Mouse (Mus musculus): ENCODE measurements around the gene Lsm11. TPM values are rescaled to one million over a fixed set of nuclear protein-coding genes. Genes with fewer than 3 reads are reported as not detected.

The Lsm11 gene
- polyA plus RNA-seq (2015; fragmentation: Nextera tagmentation; extraction: Ambion mirVana), result 25.1 and 26.3 TPM in 2 replicates

- Histone ChIP-seq H3K4me2 (ENCODE audit: low read length) (peak within 1 kb of the TSS; percentile 79), H3K27me3 (ENCODE audit: control insufficient read depth, insufficient read depth, low read depth, low read length) (no peaks in the 10 kb centered on the region), H3K36me3 (ENCODE audit: control insufficient read depth, insufficient read depth, low read length) (peaks cover 2% of the 10 kb centered on the region), H3K4me3 (ENCODE audit: low read depth, low read length) (peak within 1 kb of the TSS; percentile 93), H3K9ac (ENCODE audit: low read depth, low read length) (peak within 1 kb of the TSS; percentile 94), H3K9me3 (replicated peaks; ENCODE audit: control insufficient read depth, low read length, poor library complexity, severe bottlenecking) (no peaks in the 10 kb centered on the region), H3K4me1 (ENCODE audit: control insufficient read depth, insufficient read depth, low read length) (peaks cover 17% of the 10 kb centered on the region), H3K27ac (ENCODE audit: low read length) (peak within 1 kb of the TSS; percentile 85)
- peak; percentile 88 for ATAC-seq
- WGBS, result 0% methylated on average over 42 of the region's 55 CpGs
Observed at GRCm38 (mm10) chr11:45944643-45945156, at the start of gene Lsm11. Gene Lsm11, minus strand, starts transcription at chr11:45944935.

GRCm38 (mm10) chr11:45992087-45992486 is 47.4 kb upstream of the Lsm11 start:
- 54% methylated on average over 13 of the region's 13 CpGs for WGBS
- H3K36me3 ChIP-seq (ENCODE audit: control insufficient read depth, insufficient read depth, low read length), result no peaks in the 10 kb centered on the region
- H3K4me2 ChIP-seq (ENCODE audit: low read length), result peak overlapping the region; percentile 46; the same call in 1 of the 2 replicates
- H3K9ac ChIP-seq (ENCODE audit: low read depth, low read length), result no peak overlapping the region
- H3K27ac ChIP-seq (ENCODE audit: low read length), result no peak overlapping the region
- no peak overlapping the region for H3K4me3 ChIP-seq (ENCODE audit: low read depth, low read length)
- no peak for ATAC-seq
- peaks cover 3% of the 10 kb centered on the region; the same call in 1 of the 2 replicates for H3K4me1 ChIP-seq (ENCODE audit: control insufficient read depth, insufficient read depth, low read length)
- H3K27me3 ChIP-seq (ENCODE audit: control insufficient read depth, insufficient read depth, low read depth, low read length), result no peaks in the 10 kb centered on the region
- no peaks in the 10 kb centered on the region for H3K9me3 ChIP-seq (replicated peaks; ENCODE audit: control insufficient read depth, low read length, poor library complexity, severe bottlenecking)

- H3K9ac ChIP-seq (ENCODE audit: low read depth, low read length), result 0 out of 2 replicates have a peak overlapping the region, but pooled peaks have one; percentile 2
Observed at GRCm38 (mm10) chr11:45991604-45992003, 46.9 kb upstream of the Lsm11 start.

GRCm38 (mm10) chr11:45980893-45981253 is 36.1 kb upstream of the Lsm11 start:
- peak overlapping the region; percentile 81 for H3K4me2 ChIP-seq (ENCODE audit: low read length)
- WGBS, result 40% methylated on average over 19 of the region's 19 CpGs
- no peak; the same call in 1 of the 2 replicates for ATAC-seq

More at GRCm38 (mm10) chr11:45991604-45992003, 46.9 kb upstream of the Lsm11 start:
- Histone ChIP-seq H3K4me1 (ENCODE audit: control insufficient read depth, insufficient read depth, low read length) (peaks cover 3% of the 10 kb centered on the region; the same call in 1 of the 2 replicates), H3K4me2 (ENCODE audit: low read length) (peak overlapping the region; percentile 46), H3K4me3 (ENCODE audit: low read depth, low read length) (no peak overlapping the region), H3K27ac (ENCODE audit: low read length) (no peak overlapping the region), H3K9me3 (replicated peaks; ENCODE audit: control insufficient read depth, low read length, poor library complexity, severe bottlenecking) (no peaks in the 10 kb centered on the region), H3K27me3 (ENCODE audit: control insufficient read depth, insufficient read depth, low read depth, low read length) (no peaks in the 10 kb centered on the region), H3K36me3 (ENCODE audit: control insufficient read depth, insufficient read depth, low read length) (no peaks in the 10 kb centered on the region)
- ATAC-seq, result no peak
- WGBS, result 6% methylated on average over 16 of the region's 16 CpGs

GRCm38 (mm10) chr11:45979946-45980892 is 35.5 kb upstream of the Lsm11 start, which contains the start of gene Sox30:
Gene Sox30, plus strand, starts transcription at chr11:45980310.
- Histone ChIP-seq H3K9ac (ENCODE audit: low read depth, low read length) (peak within 1 kb of the TSS; percentile 86), H3K4me3 (ENCODE audit: low read depth, low read length) (peak within 1 kb of the TSS; percentile 67), H3K36me3 (ENCODE audit: control insufficient read depth, insufficient read depth, low read length) (no peaks in the 10 kb centered on the region), H3K27me3 (ENCODE audit: control insufficient read depth, insufficient read depth, low read depth, low read length) (no peaks in the 10 kb centered on the region), H3K4me1 (ENCODE audit: control insufficient read depth, insufficient read depth, low read length) (0 out of 2 replicates have a peak, but pooled peaks cover 4% of the 10 kb centered on the region), H3K4me2 (ENCODE audit: low read length) (peak within 1 kb of the TSS; percentile 81), H3K9me3 (replicated peaks; ENCODE audit: control insufficient read depth, low read length, poor library complexity, severe bottlenecking) (peaks cover 4% of the 10 kb centered on the region; the same call in 1 of the 2 replicates), H3K27ac (ENCODE audit: low read length) (peak within 1 kb of the TSS; percentile 61)
- WGBS, result 9% methylated on average over 78 of the region's 115 CpGs
- ATAC-seq, result peak; percentile 98

More at GRCm38 (mm10) chr11:45980893-45981253, 36.1 kb upstream of the Lsm11 start:
- Histone ChIP-seq H3K36me3 (ENCODE audit: control insufficient read depth, insufficient read depth, low read length) (no peaks in the 10 kb centered on the region), H3K9ac (ENCODE audit: low read depth, low read length) (peak overlapping the region; percentile 86), H3K9me3 (replicated peaks; ENCODE audit: control insufficient read depth, low read length, poor library complexity, severe bottlenecking) (peaks cover 4% of the 10 kb centered on the region; the same call in 1 of the 2 replicates), H3K4me1 (ENCODE audit: control insufficient read depth, insufficient read depth, low read length) (0 out of 2 replicates have a peak, but pooled peaks cover 4% of the 10 kb centered on the region), H3K27ac (ENCODE audit: low read length) (peak overlapping the region; percentile 61), H3K27me3 (ENCODE audit: control insufficient read depth, insufficient read depth, low read depth, low read length) (no peaks in the 10 kb centered on the region), H3K4me3 (ENCODE audit: low read depth, low read length) (peak overlapping the region; percentile 67)

- WGBS, result 63% methylated on average over 3 of the region's 3 CpGs
- no peak for ATAC-seq
Observed at GRCm38 (mm10) chr11:45976061-45976460, 31.3 kb upstream of the Lsm11 start.

GRCm38 (mm10) chr11:45974466-45974865 is 29.7 kb upstream of the Lsm11 start:
- no peaks in the 10 kb centered on the region for H3K9me3 ChIP-seq (replicated peaks; ENCODE audit: control insufficient read depth, low read length, poor library complexity, severe bottlenecking)
- no peak for ATAC-seq
- no peak overlapping the region for H3K27ac ChIP-seq (ENCODE audit: low read length)
- H3K27me3 ChIP-seq (ENCODE audit: control insufficient read depth, insufficient read depth, low read depth, low read length), result no peaks in the 10 kb centered on the region
- no peaks in the 10 kb centered on the region for H3K4me1 ChIP-seq (ENCODE audit: control insufficient read depth, insufficient read depth, low read length)
- no peak overlapping the region for H3K9ac ChIP-seq (ENCODE audit: low read depth, low read length)
- H3K4me2 ChIP-seq (ENCODE audit: low read length), result no peak overlapping the region
- 91% methylated on average over 8 of the region's 8 CpGs for WGBS
- no peaks in the 10 kb centered on the region for H3K36me3 ChIP-seq (ENCODE audit: control insufficient read depth, insufficient read depth, low read length)
- H3K4me3 ChIP-seq (ENCODE audit: low read depth, low read length), result no peak overlapping the region

More at GRCm38 (mm10) chr11:45976061-45976460, 31.3 kb upstream of the Lsm11 start:
- H3K4me1 ChIP-seq (ENCODE audit: control insufficient read depth, insufficient read depth, low read length), result 0 out of 2 replicates have a peak, but pooled peaks cover 2% of the 10 kb centered on the region
- no peaks in the 10 kb centered on the region for H3K36me3 ChIP-seq (ENCODE audit: control insufficient read depth, insufficient read depth, low read length)
- no peak overlapping the region for H3K9ac ChIP-seq (ENCODE audit: low read depth, low read length)
- H3K9me3 ChIP-seq (replicated peaks; ENCODE audit: control insufficient read depth, low read length, poor library complexity, severe bottlenecking), result peaks cover 4% of the 10 kb centered on the region; the same call in 1 of the 2 replicates
- H3K4me2 ChIP-seq (ENCODE audit: low read length), result no peak overlapping the region
- no peak overlapping the region for H3K27ac ChIP-seq (ENCODE audit: low read length)
- no peak overlapping the region for H3K4me3 ChIP-seq (ENCODE audit: low read depth, low read length)
- H3K27me3 ChIP-seq (ENCODE audit: control insufficient read depth, insufficient read depth, low read depth, low read length), result no peaks in the 10 kb centered on the region

GRCm38 (mm10) chr11:45973635-45974034 is 28.9 kb upstream of the Lsm11 start:
- Histone ChIP-seq H3K4me2 (ENCODE audit: low read length) (no peak overlapping the region), H3K9ac (ENCODE audit: low read depth, low read length) (no peak overlapping the region), H3K4me1 (ENCODE audit: control insufficient read depth, insufficient read depth, low read length) (no peaks in the 10 kb centered on the region), H3K36me3 (ENCODE audit: control insufficient read depth, insufficient read depth, low read length) (no peaks in the 10 kb centered on the region), H3K4me3 (ENCODE audit: low read depth, low read length) (no peak overlapping the region), H3K27me3 (ENCODE audit: control insufficient read depth, insufficient read depth, low read depth, low read length) (no peaks in the 10 kb centered on the region), H3K27ac (ENCODE audit: low read length) (no peak overlapping the region), H3K9me3 (replicated peaks; ENCODE audit: control insufficient read depth, low read length, poor library complexity, severe bottlenecking) (no peaks in the 10 kb centered on the region)
- ATAC-seq, result no peak
- WGBS, result 89% methylated on average over 5 of the region's 5 CpGs

Measured in midbrain, embryonic 16.5 days (tissue).